Mouse (Mus musculus) testis, postnatal 14 days (tissue): Measurements from ENCODE around the gene Serpina3j.
"Not testable (repeated sequence)": the region's sequence is repeated elsewhere in the genome, so short reads cannot be mapped to it uniquely, and the experiment has no call there.

Source experiments
- DNase-seq: peaks from one replicate; pipeline ENCODE4 v3.0.0; 2021; ENCODE audit warnings: low spot score

Gene Serpina3j

DNA sequence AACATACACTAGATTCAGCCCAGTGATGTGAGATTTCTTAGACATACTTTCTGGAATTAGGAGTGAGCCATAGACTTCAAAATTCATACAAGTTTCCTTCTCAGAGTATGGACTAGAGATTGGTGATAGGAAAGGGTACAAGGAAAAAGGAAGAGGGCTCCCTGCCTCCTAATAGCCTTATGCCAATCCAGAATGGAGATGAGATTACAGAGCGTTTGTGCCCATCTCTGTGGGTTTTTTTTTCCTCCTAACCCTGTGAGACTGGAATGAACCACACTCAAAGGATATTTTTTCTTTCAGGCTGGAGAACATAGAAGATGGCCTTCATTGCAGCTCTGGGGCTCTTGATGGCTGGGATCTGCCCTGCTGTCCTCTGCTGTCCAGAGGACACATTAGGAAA is at the start of gene Serpina3j:
Gene Serpina3j, plus strand, starts transcription at position 301 of the 400 bp plus-strand sequence.
- DNase-seq: no peak

DNA sequence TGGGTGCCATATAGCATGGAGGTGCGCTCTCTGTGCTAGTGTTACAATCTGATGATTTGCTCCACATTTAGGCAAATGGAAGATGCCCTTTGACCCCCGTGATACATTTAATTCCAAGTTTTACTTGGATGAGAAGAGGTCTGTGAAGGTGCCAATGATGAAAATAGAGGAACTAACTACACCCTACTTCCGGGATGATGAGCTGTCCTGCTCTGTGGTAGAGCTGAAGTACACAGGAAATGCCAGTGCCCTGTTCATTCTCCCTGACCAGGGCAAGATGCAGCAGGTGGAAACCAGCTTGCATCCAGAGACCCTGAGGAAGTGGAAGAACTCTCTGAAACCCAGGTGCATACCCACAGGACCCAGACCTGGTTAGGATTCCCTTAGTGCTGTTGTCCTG is 48.0 kb upstream of the Serpina3j start:
- no peak for DNase-seq

DNA sequence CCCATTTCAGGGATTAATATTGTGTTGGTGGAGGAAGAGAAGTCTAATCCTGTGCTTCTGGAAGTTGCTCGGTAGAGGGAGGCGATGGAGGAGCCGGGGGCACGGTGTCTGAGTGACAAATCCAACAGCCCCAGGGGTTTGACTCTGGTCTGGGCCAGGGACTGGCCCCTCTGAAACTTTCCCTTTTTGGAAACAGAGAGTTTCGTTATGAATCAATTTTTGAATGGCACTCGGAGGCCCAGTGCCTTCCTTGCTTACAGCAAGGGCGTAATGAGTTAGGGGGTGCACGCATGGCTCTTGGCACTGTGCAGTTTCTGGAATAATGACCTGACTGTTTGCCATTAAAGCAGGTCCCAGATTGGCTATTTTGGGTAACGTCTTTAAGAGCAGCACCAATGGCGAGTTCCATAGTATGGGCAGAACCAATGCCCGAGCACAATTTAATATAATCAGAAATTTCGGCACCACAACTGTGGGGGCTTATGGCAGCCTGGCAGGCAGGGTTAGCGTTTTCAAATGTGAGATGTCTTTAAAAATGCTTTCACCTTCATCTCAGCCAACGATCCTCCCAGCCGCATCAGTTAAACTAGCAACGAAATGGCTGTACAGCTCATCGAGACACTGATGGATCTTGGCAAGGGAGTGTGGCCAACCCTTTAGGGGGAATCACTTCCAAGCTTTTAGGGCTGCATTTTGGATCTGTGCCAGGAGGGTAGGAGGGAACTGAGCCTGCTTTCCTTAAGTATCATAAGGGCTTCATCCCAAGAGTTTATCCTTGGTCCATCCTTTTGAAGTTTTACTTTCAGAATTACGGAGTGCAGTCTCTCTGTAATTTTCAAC is 35.9 kb upstream of the Serpina3j start:
- no peak for DNase-seq

DNA sequence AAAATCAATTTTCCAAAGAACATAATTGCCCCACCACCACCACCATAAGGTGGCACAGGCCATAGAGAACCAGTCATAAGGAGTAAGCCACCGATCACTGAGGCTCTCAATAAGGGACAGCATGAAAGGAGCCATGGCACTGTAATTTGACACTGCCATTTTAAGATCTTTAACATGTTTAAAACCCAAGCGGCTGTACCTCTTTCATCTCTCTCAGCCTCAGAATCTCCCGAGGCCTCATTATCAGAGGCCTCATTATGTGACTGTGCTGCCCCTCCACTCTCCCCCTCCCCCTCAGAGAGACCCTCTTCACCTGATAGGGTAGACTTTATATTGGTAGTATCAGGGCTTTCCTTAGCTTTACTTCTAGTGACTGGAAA is 35.3 kb upstream of the Serpina3j start:
- no peak for DNase-seq

DNA sequence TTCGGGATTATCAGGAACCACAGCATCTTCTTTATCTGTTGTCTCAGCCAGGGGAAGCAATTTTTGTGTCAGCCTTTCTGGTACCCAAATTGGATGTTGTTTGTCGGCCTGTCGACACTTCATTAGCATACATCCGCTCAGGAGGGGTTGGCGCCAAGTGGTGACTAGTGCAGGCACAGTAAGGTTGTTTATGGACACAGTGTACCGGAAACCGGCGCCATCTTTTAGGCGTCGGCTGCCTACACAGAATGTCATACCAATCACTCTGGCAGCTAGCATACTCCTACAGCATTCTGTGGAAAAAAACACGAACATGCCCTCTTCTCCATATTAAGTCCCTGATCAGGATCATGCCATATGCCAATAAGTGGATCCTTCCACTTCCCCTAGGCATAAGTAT is 31.0 kb upstream of the Serpina3j start:
- no peak for DNase-seq

DNA sequence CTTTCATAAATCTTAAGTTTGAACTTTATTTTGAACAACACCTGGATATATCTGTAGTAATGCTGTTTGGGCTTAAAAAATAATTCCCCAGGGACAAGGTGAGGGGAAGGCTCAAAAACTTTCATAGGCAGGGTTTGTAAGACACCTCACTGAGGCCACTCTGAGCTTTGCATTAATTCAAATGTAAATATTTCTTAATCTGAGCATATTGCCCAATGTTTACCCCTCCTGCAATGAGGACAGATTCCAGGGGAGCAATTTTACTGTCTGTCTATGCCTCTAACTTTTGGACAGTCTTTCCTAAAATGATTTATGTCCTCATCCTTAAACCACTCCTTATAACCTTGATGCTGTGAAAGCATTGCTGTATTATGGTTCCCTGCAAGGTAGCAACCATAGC is 26.0 kb upstream of the Serpina3j start:
- no peak for DNase-seq

DNA sequence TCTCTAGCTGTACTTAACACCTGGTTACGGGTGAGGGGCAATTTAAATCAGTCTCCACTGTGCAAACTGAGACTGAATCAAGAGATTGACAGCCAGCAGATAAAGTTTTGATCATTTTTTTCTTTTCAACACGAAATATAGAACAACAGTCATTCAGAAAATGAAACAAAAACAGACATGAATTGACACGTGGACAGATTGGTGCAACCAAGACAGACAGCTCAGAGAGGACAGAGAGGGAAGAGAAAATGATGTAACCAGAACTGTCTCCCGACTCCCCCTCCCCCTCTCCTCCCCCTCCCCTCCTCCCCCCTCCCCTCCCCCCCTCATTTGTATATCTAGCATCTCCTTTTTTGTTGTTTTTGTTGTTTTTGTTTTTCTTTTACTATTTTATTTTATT is 24.5 kb upstream of the Serpina3j start:
- DNase-seq: no peak

DNA sequence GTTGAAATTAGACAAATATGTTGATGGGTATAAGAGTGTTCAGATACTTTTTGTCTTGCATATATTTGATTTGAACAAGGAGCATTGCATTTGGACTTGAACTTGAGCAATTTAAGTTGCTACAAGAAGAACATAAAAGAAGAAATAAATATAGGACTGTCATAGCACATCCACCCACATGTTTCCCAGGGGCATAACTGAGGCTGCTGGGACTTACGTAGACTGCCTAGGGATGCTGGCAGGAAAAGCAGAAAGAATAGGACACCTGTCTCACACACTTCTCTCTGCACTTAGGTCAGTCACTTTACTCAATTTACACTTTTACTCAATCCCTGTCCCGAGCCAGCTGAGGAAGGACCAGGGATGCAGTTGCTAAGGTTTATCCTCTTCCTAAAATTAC is 20.4 kb upstream of the Serpina3j start:
- DNase-seq: no peak

DNA sequence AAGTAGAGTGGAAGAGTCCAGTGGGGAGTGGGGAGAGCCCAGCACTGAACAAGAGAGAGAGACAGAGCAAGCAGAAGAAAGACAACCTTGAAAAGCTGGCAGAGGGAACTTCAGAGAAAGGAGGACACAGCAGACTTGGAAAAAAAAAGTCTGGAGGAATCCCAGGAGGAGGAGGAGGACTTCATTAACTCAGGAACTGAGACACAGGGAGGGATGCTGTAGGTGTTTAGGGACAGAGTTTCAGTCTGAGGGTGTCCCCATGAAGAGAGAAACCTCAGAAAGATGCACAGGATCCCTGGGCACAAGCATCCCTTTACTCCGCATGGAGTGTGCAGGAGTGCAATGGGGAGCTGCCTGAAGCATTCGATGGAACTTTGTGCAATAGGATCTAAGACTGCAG is 16.3 kb upstream of the Serpina3j start:
- DNase-seq: no peak

DNA sequence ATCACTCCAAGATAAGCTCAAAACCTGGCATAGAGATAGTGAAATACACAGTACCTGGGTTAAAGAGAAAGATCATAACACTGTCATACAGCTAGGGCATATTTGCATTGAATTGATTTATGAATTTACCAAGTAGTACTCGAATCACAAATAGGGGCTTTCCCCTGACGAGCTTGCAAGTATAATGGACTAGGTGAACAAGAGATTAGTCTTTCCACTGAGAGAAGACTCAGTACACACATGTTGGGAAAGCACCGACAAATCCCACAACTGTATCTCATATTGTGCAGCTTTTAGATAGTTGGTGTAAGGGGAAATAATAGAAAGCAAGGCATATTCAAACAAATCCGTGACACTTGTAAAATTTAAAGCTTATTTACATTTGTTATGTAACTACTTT is 8.4 kb upstream of the Serpina3j start:
- no peak for DNase-seq

DNA sequence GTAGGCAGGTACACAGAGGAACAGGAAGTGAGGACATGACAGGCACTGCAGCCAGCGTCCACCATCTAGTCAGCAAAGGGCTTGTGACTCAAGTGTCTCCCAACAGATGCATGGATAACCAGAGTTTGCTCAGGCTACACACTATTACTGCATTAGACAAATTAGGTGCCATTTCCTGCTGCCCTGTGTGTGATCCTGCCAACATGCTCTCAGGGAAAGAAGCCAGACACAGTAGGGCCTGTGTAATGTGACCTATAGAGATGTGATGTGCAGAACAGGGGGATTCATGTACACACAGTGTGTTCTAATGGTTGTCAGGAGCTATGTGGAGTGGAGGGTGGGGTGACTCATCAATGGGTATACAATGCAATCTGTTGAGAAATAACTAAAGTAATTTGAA is 8.1 kb downstream of the Serpina3j start:
- no peak for DNase-seq

DNA sequence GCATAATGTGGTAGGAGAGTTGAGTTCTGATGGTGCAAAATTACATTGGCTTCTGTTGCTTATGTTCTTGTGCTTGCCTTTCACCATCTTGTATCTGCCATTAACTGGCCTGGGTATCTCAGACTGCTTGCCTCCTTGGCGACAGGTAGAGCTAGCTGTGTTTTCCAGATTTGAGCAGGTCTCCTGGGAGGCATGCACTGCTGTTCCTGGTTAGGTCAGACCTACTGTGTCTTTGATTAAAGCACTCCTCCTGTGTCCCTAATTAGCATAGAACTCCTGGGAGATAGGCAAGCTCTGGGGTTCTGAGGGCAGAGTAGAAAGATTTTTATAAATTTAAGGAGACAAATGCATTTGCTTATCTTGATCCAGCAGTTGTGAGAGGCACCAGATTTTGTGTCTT is 17.3 kb downstream of the Serpina3j start:
- no peak for DNase-seq

DNA sequence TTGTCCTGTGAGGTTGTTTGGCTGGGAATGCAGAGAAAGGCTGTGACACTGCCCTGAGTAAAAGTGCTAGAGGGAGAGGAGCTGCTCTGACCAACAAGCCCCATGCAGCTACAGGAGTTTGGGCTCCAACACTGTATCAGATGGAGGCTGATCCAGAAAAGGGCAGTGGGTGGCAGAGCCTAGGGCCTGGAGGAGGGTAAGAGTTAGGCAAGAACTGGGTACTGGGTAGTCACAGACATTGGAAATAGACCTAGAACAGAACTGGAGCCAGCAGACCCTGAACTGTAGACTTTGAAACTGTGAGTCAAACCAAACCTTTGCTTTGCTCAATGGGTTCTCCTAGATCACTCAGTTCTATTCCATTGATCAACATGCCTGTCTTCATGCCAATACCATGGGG is 22.5 kb downstream of the Serpina3j start:
- DNase-seq: not testable (repeated sequence)

DNA sequence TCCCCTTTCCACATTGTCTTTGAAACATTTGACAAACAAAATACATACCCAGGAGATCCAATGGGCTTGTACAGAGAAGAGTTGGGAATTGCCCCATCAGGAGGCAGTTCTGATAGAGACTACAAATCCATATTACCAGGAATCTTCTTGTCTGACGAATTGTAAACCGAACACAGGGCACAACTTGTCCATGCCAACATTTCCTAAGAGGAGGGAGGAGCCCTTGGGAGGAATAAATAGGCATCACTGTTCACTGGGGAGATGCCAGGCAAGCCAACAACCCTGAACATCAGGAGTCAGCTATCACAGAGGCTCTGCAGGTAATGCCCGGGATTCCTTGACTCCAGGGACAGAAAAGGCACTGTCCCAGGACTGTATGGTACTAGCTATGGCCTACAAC is 23.9 kb downstream of the Serpina3j start, which contains the start of the genes Serpina3k and Serpina3m:
Gene Serpina3k, plus strand, starts transcription at position 261 of the 400 bp plus-strand sequence.
Gene Serpina3m, plus strand, starts transcription at position 261 of the 400 bp plus-strand sequence.
- DNase-seq: not testable (repeated sequence)

DNA sequence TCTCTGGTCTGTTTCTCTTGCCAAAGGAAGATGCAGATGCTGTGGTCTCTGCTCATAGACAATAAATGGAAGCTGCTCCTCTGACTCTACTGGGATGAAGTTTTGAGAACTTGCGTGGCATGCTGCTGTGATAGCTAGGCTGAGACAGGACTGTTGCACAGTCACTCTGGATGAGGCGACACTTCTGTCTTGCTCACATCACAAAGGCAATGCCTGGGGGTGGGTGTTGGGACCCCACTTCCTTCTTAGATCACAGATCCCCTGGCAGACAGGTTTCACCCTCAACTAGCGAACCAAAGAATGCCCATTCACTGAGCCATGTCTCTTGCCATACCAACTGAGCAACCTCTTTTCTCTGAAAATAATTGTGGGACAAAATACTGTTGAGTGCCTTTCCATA is 24.4 kb downstream of the Serpina3j start:
- DNase-seq: no peak

DNA sequence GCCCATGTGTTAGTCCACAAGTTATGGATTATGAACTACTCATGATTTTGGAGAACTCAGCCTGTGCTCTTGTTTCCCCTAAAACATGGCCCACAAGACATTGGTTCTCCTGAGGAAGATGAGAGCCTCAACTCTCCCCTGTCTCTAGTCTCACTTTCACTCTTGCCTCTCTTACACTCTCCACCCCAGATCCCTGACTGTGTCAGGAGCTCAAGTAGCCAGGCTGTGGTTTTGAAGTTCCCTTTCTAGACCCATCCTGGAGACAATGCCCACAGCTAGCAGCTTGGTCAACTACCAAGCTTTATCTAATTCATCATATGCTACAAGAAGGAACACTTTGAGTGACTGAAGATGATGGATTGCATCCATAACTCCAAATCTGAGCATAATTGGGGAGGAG is 28.1 kb downstream of the Serpina3j start:
- DNase-seq: not testable (repeated sequence)

DNA sequence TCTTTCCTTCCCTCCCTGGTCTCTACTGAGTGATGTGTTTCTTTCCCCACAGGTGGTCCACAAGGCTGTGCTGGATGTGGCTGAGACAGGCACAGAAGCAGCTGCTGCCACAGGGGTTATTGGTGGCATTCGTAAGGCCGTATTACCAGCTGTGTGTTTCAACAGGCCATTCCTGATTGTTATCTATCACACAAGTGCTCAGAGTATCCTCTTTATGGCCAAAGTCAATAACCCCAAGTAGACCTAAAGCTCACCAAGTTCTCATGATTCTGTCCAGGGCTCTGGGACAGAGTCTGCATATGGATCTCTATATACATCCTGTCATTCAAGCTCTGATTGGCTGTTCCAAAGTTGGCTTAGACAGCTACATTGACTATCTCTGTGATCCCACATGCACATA is 30.8 kb downstream of the Serpina3j start:
- no peak for DNase-seq

DNA sequence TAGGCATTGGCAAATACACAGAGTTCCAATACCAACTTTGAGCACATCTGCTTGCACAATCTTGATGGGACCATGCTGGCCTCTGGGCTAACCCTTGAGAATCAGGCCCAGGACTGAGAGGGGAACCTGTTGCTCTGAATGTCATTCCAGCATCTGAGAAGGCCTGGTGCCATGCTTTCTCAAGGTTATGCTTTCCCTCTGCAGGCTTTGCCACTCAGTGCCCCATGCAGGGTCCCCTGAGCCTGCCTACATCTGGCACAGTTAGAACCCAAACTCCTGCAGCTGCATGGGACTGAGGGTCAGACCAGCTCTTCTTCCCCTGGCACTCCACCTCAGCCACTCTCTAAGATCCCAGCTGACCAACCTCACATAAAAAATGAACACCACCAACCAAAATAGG is 31.4 kb downstream of the Serpina3j start:
- no peak for DNase-seq

DNA sequence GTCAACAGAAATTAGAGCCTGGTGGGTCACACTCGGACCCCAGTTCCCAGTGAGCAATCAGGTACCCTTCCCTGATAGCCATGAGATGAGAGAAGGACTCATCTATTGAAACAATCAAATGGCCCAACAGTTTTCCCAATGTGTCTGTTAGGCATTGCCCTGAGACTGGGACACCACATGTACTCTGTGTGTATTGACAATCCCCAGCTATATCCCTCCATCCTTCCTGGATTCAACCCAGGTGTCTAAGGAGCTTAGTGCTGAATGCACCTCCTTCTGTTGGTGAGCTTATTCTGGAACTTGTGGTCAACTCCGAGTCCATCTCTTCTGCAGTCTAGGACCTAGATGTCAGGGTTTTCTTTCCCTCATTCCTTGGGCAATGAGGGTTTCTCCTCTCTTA is 32.7 kb downstream of the Serpina3j start:
- no peak for DNase-seq

DNA sequence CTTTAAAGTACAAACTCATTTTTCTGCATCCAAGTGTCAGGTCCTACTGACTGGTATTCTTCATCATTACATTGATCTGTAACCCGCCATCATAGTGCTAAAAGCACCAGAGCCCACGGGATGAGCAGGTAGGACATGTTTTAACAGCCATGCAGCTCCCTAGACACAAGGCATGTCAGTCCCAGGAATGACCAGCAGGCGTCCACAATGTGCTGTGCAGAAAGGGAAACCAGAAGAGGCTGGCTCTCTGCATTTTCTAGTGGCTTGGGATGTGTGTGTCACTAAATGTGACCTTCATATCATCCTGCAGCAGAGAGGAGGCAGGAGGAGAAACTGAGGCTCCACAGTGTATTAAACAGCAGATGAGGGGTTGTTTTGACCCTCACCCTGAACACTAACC is 37.5 kb downstream of the Serpina3j start:
- DNase-seq: peak; percentile 9

DNA sequence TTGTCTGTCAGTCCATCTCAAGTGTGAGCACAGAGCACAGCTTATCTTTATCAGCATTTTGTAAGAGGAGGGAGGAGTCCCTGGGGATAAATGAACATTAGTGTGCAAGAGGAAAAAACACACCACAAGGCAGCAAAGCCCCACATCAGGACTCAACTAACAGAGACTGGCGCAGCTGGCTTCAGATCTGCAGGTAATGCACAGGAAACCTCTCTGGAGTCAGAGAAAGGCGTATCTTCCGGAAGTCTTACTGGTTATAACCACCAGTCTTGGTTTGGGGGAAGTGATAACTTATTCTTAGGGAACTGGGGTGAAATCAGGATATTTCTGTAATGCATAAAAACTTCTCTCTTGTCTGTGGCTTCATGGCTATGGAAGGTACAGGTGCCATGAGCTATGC is 41.7 kb downstream of the Serpina3j start:
- DNase-seq: no peak

DNA sequence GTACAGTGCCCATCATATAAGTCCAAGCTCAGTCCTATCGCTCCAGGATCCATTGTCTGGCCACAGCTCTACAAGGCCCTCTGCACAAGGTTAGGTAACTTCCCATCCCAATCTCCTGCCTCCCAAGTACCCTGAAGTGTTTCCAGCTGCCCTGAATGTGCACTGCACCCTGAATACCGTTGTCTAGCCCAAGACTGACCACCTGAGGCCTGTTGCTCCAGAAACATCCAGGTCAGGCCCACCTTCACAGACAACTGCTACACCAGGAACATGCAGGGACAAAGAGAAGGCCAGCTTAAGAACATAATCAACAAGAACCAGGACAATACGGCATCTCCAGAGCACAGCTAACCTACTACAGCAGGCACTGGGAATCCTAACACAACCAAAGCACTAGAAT is 55.6 kb downstream of the Serpina3j start:
- no peak for DNase-seq
